In the genomic region with DNA sequence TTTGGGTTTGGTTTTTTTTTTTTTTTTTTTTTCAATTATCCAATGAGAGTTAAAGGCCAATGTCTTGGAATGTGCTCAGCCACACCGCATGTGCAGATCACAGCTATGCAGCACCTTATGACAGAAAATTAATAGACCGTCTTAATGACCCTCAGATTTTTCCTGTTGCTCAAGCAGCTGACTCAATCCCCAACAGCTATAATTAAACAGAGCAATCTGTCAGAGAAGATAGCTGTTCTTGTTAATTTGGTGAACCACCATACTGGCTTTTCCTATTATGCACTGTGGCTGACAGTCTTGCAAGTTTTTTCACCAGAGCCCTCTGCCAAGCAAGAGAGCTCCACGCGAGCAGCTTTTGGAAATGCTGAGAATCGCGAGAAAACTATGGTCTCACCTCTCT, we compare ENCODE assay signal across 17 mouse cellular contexts.
DNase-seq lines count a peak whose midpoint lies in the region; ATAC-seq and TF ChIP-seq lines count a peak whose summit lies in the region.
"Had no signal": no experiment of that assay in that cellular context is flagged by ENCODE, and none has a peak within 500 bp of the region (broad histone marks: within the 10 kb centered on the region; RNA-seq: fewer than 3 reads in every experiment).

No protein-coding gene starts in this region.

- no peaks in the 10 kb centered on the region for H3K9me3 ChIP-seq in hindbrain, embryonic 11.5 days (ENCODE audit: control insufficient read depth, low read length)
- H3K9me3 ChIP-seq in hindbrain, embryonic 10.5 days = no peaks in the 10 kb centered on the region
- no peaks in the 10 kb centered on the region for H3K9me3 ChIP-seq in forebrain, embryonic 15.5 days
- H3K9me3 ChIP-seq in neural tube, embryonic 13.5 days = no peaks in the 10 kb centered on the region
- no peaks in the 10 kb centered on the region for H3K9me3 ChIP-seq in limb, embryonic 10.5 days (replicated peaks)
- H3K9me3 ChIP-seq: embryonic facial prominence, embryonic 12.5 days had no signal

- H3K9ac ChIP-seq in hindbrain, embryonic 11.5 days (ENCODE audit: low read depth, low read length) = no peak overlapping the region
- H3K9ac ChIP-seq in forebrain, embryonic 15.5 days (replicated peaks) = no peak overlapping the region
- no peak overlapping the region for H3K9ac ChIP-seq in neural tube, embryonic 13.5 days
- H3K9ac ChIP-seq: embryonic facial prominence, embryonic 12.5 days had no signal

- 82% methylated on average over 6 of the region's 6 CpGs for WGBS in hindbrain, embryonic 11.5 days
- WGBS in hindbrain, embryonic 10.5 days = 86% methylated on average over 6 of the region's 6 CpGs
- 40% methylated on average over 6 of the region's 6 CpGs for WGBS in forebrain, embryonic 15.5 days
- 65% methylated on average over 6 of the region's 6 CpGs for WGBS in neural tube, embryonic 13.5 days
- WGBS in limb, embryonic 10.5 days = 88% methylated on average over 6 of the region's 6 CpGs

- H3K4me1 ChIP-seq in hindbrain, embryonic 11.5 days (replicated peaks; ENCODE audit: control insufficient read depth, insufficient read depth, low read length) = no peaks in the 10 kb centered on the region
- no peaks in the 10 kb centered on the region for H3K4me1 ChIP-seq in hindbrain, embryonic 10.5 days (replicated peaks)
- H3K4me1 ChIP-seq in forebrain, embryonic 15.5 days = peaks cover 6% of the 10 kb centered on the region; the same call in 1 of the 2 replicates
- H3K4me1 ChIP-seq in neural tube, embryonic 13.5 days (replicated peaks) = peaks cover 6% of the 10 kb centered on the region; the same call in 1 of the 2 replicates
- H3K4me1 ChIP-seq in limb, embryonic 10.5 days = no peaks in the 10 kb centered on the region
- H3K4me1 ChIP-seq: embryonic facial prominence, embryonic 12.5 days had no signal

- H3K4me3 ChIP-seq in hindbrain, embryonic 11.5 days (ENCODE audit: low read depth, low read length) = no peak overlapping the region
- no peak overlapping the region for H3K4me3 ChIP-seq in hindbrain, embryonic 10.5 days
- no peak overlapping the region for H3K4me3 ChIP-seq in forebrain, embryonic 15.5 days
- no peak overlapping the region for H3K4me3 ChIP-seq in neural tube, embryonic 13.5 days
- no peak overlapping the region for H3K4me3 ChIP-seq in limb, embryonic 10.5 days
- H3K4me3 ChIP-seq: embryonic facial prominence, embryonic 12.5 days had no signal

- no peak for DNase-seq in hindbrain, embryonic 11.5 days (ENCODE audit: low spot score)
- no peak for DNase-seq in hindbrain, embryonic 10.5 days (ENCODE audit: low spot score)
- DNase-seq in brain, embryonic 14.5 days (ENCODE audit: low read depth) = peak; percentile 80
- DNase-seq in spleen, postnatal 14 days (ENCODE audit: low spot score in 2 of 2) = no peak
- no peak for DNase-seq in limb, embryonic 10.5 days (ENCODE audit: low spot score)
- DNase-seq: adrenal gland, adult 2 months; gastrocnemius, postnatal 14 days; heart, postnatal 14 days; lung, adult 2 months; right cerebral cortex, postnatal 14 days had no signal

- no peak for TF ChIP-seq CTCF in brain, embryonic 14.5 days (IDR thresholded peaks at IDR 0.05; ENCODE audit: borderline replicate concordance, extremely low read depth, insufficient read depth, insufficient read length)

- ATAC-seq in hindbrain, embryonic 11.5 days (ENCODE audit: low FRiP score) = peak; percentile 41; the same call in 1 of the 2 replicates
- peak; percentile 86 for ATAC-seq in forebrain, embryonic 15.5 days (replicated peaks)
- 0 out of 2 replicates have a peak, but pooled peaks have one; percentile 36 for ATAC-seq in neural tube, embryonic 13.5 days (ENCODE audit: low read depth)
- ATAC-seq: intestine, embryonic 16.5 days; midbrain, embryonic 16.5 days had no signal

- H3K36me3 ChIP-seq in hindbrain, embryonic 11.5 days (ENCODE audit: control insufficient read depth, insufficient read depth, low read length) = no peaks in the 10 kb centered on the region
- H3K36me3 ChIP-seq in hindbrain, embryonic 10.5 days = no peaks in the 10 kb centered on the region
- no peaks in the 10 kb centered on the region for H3K36me3 ChIP-seq in forebrain, embryonic 15.5 days
- no peaks in the 10 kb centered on the region for H3K36me3 ChIP-seq in neural tube, embryonic 13.5 days
- no peaks in the 10 kb centered on the region for H3K36me3 ChIP-seq in limb, embryonic 10.5 days
- H3K36me3 ChIP-seq: embryonic facial prominence, embryonic 12.5 days; G1E had no signal

- no peaks in the 10 kb centered on the region for H3K27me3 ChIP-seq in hindbrain, embryonic 11.5 days (ENCODE audit: control insufficient read depth, insufficient read depth, low read length)
- H3K27me3 ChIP-seq in hindbrain, embryonic 10.5 days (ENCODE audit: insufficient read depth, poor library complexity, severe bottlenecking) = no peaks in the 10 kb centered on the region
- H3K27me3 ChIP-seq in forebrain, embryonic 15.5 days = no peaks in the 10 kb centered on the region
- no peaks in the 10 kb centered on the region for H3K27me3 ChIP-seq in neural tube, embryonic 13.5 days
- no peaks in the 10 kb centered on the region for H3K27me3 ChIP-seq in limb, embryonic 10.5 days (ENCODE audit: low read depth, poor library complexity, severe bottlenecking)
- H3K27me3 ChIP-seq: embryonic facial prominence, embryonic 12.5 days had no signal

- H3K4me2 ChIP-seq in hindbrain, embryonic 11.5 days (replicated peaks; ENCODE audit: low read depth, low read length) = no peak overlapping the region
- no peak overlapping the region for H3K4me2 ChIP-seq in forebrain, embryonic 15.5 days (replicated peaks)
- H3K4me2 ChIP-seq in neural tube, embryonic 13.5 days = no peak overlapping the region
- H3K4me2 ChIP-seq: embryonic facial prominence, embryonic 12.5 days had no signal

- H3K27ac ChIP-seq in hindbrain, embryonic 11.5 days (ENCODE audit: low read depth, low read length) = no peak overlapping the region
- no peak overlapping the region for H3K27ac ChIP-seq in hindbrain, embryonic 10.5 days
- H3K27ac ChIP-seq in forebrain, embryonic 15.5 days (replicated peaks) = no peak overlapping the region
- H3K27ac ChIP-seq in neural tube, embryonic 13.5 days (replicated peaks) = no peak overlapping the region
- no peak overlapping the region for H3K27ac ChIP-seq in limb, embryonic 10.5 days
- H3K27ac ChIP-seq: embryonic facial prominence, embryonic 12.5 days; macrophage had no signal

- TF ChIP-seq POLR2A in brain, embryonic 14.5 days (IDR thresholded peaks at IDR 0.05; ENCODE audit: borderline replicate concordance, extremely low read depth, insufficient read depth, insufficient read length, poor library complexity, severe bottlenecking) = no peak

Comparison
In these comparisons a context has a peak if more than half of its experiments do, and no peak if none do; other contexts are left out.
1. ATAC-seq: peak in every context shown above with its lines; median percentile 86 in forebrain, embryonic 15.5 days; 41 in hindbrain, embryonic 11.5 days; 36 in neural tube, embryonic 13.5 days.